Mouse (Mus musculus): ENCODE data around the gene Nek7.

GRCm38 (mm10) chr1:138612177-138612576, 7.8 kb downstream of the Nek7 start:
- TF ChIP-seq CTCF (IDR thresholded peaks at IDR 0.05; ENCODE audit: borderline replicate concordance, extremely low read depth, insufficient read depth, insufficient read length): no peak
- no peak for TF ChIP-seq POLR2A (IDR thresholded peaks at IDR 0.05; ENCODE audit: borderline replicate concordance, extremely low read depth, insufficient read depth, insufficient read length, poor library complexity, severe bottlenecking)

Data from brain, embryonic 14.5 days (tissue).